Mouse (Mus musculus) lung, adult 2 months (tissue): ENCODE results near the gene Ccdc13.

Experiments
- CTCF ChIP-seq: fragments of 200-500 bp; IDR thresholded peaks from 2 replicates; pipeline ENCODE4 v1.5.1; 2011; ENCODE audit warnings: mild to moderate bottlenecking, low read length, control low read depth; ENCODE audit not compliant: insufficient read depth
- POLR2A ChIP-seq: fragments of 200-500 bp; IDR thresholded peaks from 2 replicates; pipeline ENCODE4 v1.6.1; 2011; ENCODE audit warnings: low read depth, mild to moderate bottlenecking, control low read depth, low read length, borderline replicate concordance; ENCODE audit errors: extremely low read depth

- TF ChIP-seq CTCF, result no peak
- TF ChIP-seq POLR2A, result no peak
Measured at GRCm38 (mm10) chr9:121785261-121785660, 54.0 kb downstream of the Ccdc13 start.
